Mouse (Mus musculus) cerebellum, adult 2 months (tissue): ENCODE measurements at regions not wholly inside any gene's neighbourhood (a gene's known extent, or its start where the extent isn't known, plus 50 kb on each side); places are given as distances from the start of the nearest gene placed in this dataset.

Experiments used
- CTCF ChIP-seq: fragments of 200-500 bp; IDR thresholded peaks from 2 replicates; pipeline ENCODE4 v1.5.1; 2011; ENCODE audit warnings: low read depth, mild to moderate bottlenecking, control low read depth, low read length, moderate library complexity, borderline replicate concordance; ENCODE audit not compliant: insufficient read depth
- POLR2A ChIP-seq: fragments of 200-500 bp; IDR thresholded peaks from 2 replicates; pipeline ENCODE4 v1.6.1; 2011; ENCODE audit warnings: low read length, control low read depth, borderline replicate concordance; ENCODE audit not compliant: insufficient read depth

GRCm38 (mm10) chr2:148572165-148572564, 100.2 kb upstream of the Nxt1 start:
- TF ChIP-seq POLR2A (no peak), CTCF (no peak)
